Mouse (Mus musculus): ENCODE results near the gene AW551984.

AW551984 gene

GRCm38 (mm10) chr9:39603999-39604453 is at the start of gene AW551984:
Gene AW551984, minus strand, starts transcription at chr9:39604403.
- no peak for DNase-seq (ENCODE audit: low spot score in 2 of 2)

- no peak for DNase-seq (ENCODE audit: low spot score in 2 of 2)
Observed at GRCm38 (mm10) chr9:39647382-39647781, 43.2 kb upstream of the AW551984 start.

GRCm38 (mm10) chr9:39644785-39645184 is 40.6 kb upstream of the AW551984 start, which contains the start of gene Olfr961:
Gene Olfr961, plus strand, starts transcription at chr9:39645085.
- no peak for DNase-seq (ENCODE audit: low spot score in 2 of 2)

GRCm38 (mm10) chr9:39633913-39634594 is 29.9 kb upstream of the AW551984 start:
- no peak for DNase-seq (ENCODE audit: low spot score in 2 of 2)

GRCm38 (mm10) chr9:39629069-39629468 is 24.9 kb upstream of the AW551984 start:
- no peak for DNase-seq (ENCODE audit: low spot score in 2 of 2)

- no peak for DNase-seq (ENCODE audit: low spot score in 2 of 2)
Observed at GRCm38 (mm10) chr9:39624711-39625110, 20.5 kb upstream of the AW551984 start.

- DNase-seq (ENCODE audit: low spot score in 2 of 2): no peak
Observed at GRCm38 (mm10) chr9:39623783-39624182, 19.6 kb upstream of the AW551984 start.

GRCm38 (mm10) chr9:39621073-39621472 is 16.9 kb upstream of the AW551984 start, which contains the start of gene Olfr960:
Gene Olfr960, plus strand, starts transcription at chr9:39621373.
- no peak for DNase-seq (ENCODE audit: low spot score in 2 of 2)

- no peak for DNase-seq (ENCODE audit: low spot score in 2 of 2)
Observed at GRCm38 (mm10) chr9:39611953-39612352, 7.8 kb upstream of the AW551984 start.

- no peak for DNase-seq (ENCODE audit: low spot score in 2 of 2)
Observed at GRCm38 (mm10) chr9:39610355-39610754, 6.2 kb upstream of the AW551984 start, which contains the start of gene Olfr148. Gene Olfr148, plus strand, starts transcription at chr9:39610655.

GRCm38 (mm10) chr9:39608497-39608896 is 4.3 kb upstream of the AW551984 start:
- DNase-seq (ENCODE audit: low spot score in 2 of 2): no peak

GRCm38 (mm10) chr9:39603333-39603845 is 814 bp downstream of the AW551984 start:
- DNase-seq (ENCODE audit: low spot score in 2 of 2): no peak

- no peak for DNase-seq (ENCODE audit: low spot score in 2 of 2)
Observed at GRCm38 (mm10) chr9:39602536-39603332, 1.5 kb downstream of the AW551984 start.

GRCm38 (mm10) chr9:39577050-39577449 is 27.2 kb downstream of the AW551984 start:
- DNase-seq (ENCODE audit: low spot score in 2 of 2): no peak

- DNase-seq (ENCODE audit: low spot score in 2 of 2): no peak
Observed at GRCm38 (mm10) chr9:39575469-39575868, 28.7 kb downstream of the AW551984 start, which contains the start of gene Olfr959. Gene Olfr959, minus strand, starts transcription at chr9:39575569.

- DNase-seq (ENCODE audit: low spot score in 2 of 2): no peak
Observed at GRCm38 (mm10) chr9:39558349-39558647, 45.9 kb downstream of the AW551984 start.

GRCm38 (mm10) chr9:39557529-39558348 is 46.5 kb downstream of the AW551984 start:
- DNase-seq (ENCODE audit: low spot score in 2 of 2): no peak

GRCm38 (mm10) chr9:39553946-39554345 is 50.3 kb downstream of the AW551984 start, which contains the start of gene Olfr958:
Gene Olfr958, minus strand, starts transcription at chr9:39554054.
- DNase-seq (ENCODE audit: low spot score in 2 of 2): no peak

- DNase-seq (ENCODE audit: low spot score in 2 of 2): no peak
Observed at GRCm38 (mm10) chr9:39550806-39551205, 53.4 kb downstream of the AW551984 start.
